Mouse (Mus musculus) c-Kit-positive CD71-negative TER-119-negative erythroid progenitor cells, embryonic 14.5 days (primary cell): ENCODE data around the gene Aff3.

Source experiments
- DNase-seq: peaks from one replicate; pipeline ENCODE4 v3.0.0-alpha.2; 2013; ENCODE audit warnings: low read depth

Gene Aff3

DNA sequence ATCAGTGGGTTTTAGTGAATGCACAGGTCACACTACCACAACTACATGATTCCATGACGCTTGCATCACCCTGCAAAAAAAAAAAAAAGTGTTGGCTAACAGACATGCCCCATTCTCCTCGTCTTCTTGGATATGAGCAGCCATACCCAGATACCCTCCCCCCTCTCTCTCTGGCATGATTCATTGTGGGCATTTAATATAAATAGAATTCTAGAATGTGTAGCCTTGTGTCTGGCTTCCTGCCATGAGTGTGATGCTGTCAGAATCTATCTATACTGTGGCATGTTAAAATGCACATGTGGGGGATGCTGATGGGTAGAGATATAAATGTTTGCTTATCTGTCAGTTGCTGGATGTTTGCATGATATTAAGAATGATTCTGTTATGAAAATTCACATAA is 499.1 kb downstream of the Aff3 start:
- no peak for DNase-seq

DNA sequence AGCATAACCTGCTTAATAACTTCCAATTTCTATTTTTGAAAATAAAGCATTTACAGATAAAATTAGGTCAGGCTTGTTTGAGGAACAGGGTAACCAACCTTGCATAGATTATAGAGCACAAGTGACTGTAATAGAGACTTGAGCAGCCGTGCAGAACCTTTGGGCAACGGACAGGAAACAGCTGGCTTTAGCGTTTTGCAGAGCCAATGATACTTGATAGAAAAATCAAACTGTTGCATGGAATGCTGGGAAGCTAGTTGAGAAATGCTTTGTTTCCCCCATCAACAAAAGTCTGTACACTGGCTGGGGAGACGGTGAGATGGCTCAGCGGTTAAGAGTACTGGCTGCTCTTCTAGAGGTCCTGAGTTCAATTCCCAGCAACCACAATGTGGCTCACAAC is 514.7 kb downstream of the Aff3 start:
- no peak for DNase-seq

DNA sequence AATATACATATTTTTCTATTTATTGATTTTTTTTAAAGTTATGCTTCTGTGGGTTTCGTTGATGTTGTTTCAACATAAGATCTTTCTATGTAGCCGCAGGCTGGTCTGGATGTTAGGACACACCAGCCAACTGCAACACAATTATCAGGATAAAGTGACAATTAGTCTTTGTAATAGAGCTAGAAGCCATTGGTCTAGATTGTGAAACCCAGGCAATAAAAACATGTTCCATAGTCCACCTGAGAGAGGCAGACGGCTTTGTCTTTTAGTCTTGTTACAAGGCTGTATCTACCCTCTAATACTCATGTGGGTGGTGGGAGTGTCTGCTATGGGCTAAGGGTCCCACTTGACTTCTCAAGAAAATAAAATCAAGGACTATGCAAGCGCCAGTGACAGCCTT is 518.7 kb downstream of the Aff3 start:
- no peak for DNase-seq

- DNase-seq: no peak
These were observed 523.4 kb downstream of the Aff3 start for GRCm38 (mm10) chr1:38141371-38141770.

DNA sequence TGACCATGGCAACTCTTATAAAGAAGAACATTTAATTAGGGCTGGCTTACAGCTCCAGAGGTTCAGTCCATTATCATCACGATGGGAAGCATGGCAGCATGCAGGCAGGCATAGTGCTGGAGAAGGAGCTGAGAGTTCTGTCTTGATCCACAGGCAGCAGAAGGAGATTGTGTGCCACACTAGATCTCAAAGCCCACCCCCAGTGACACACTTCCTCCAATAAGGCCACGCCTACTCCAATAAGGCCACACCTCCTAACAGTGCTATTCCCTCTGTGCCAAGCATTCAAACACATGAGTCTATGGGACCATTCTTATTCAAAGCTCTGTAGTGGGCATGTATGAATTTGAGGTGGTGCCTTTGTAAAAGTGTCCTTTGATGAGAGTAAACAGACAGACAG is 523.8 kb downstream of the Aff3 start:
- no peak for DNase-seq

DNA sequence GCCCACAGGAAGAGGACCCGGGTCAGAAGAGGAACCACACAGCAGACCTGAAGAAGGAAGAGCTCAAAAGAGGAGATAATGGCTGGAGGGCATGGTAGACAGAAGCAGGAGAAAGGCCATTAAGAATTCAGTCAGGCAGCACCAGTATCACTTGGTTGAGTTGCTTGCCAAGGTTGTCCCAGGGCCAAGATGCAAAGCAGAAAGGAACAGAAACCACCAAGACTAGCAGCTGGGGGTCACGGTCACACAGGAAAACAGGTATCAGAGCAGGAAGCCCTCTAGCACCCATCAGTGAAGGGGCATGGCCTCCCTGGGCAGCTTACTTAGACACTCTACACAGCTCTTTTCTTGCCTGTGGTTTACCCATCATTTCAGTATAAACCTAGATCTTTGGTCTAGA is 525.4 kb downstream of the Aff3 start:
- no peak for DNase-seq

- no peak for DNase-seq
These were observed 531.8 kb downstream of the Aff3 start for GRCm38 (mm10) chr1:38132942-38133341.

DNA sequence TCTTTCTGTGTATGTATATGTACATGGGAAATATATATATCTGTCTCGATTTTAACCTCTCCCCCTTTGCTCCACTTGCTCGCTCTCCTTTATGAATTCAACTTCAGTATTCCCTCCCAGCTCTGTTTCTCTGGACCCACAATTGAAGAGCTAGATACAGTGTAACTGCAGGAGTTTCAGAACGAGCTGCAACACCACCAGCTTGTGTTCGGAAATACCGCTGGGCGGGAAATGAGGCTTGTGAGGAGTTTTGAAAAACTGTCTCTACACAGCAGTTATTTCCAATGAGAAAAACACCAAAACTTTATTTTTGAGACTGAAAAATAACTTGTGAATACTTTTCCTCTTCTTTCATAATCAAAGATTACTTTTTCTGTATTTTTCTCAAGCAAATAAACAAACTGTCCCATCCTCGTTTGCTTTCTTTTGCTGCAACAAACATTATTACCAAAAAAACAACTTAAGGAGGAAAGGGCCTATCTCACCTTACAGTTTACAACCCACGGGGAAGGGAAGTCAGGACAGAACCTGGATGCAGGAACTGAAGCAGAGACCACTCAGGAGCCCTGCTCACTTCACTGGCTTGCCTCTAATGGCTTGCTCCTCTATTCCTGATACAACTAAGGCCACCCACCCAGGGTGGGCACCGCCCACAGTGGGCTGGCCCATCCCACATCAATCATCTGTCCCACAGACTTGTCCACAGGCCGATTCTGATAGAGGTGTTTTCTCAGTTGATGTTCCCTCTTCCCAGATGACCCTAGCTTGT is 533.9 kb downstream of the Aff3 start:
- no peak for DNase-seq

GRCm38 (mm10) chr1:38129501-38130267 is 535.1 kb downstream of the Aff3 start, which contains the start of gene Rev1:
TSS of gene Rev1 (minus strand) at chr1:38129801.
- DNase-seq: peak; percentile 67

DNA sequence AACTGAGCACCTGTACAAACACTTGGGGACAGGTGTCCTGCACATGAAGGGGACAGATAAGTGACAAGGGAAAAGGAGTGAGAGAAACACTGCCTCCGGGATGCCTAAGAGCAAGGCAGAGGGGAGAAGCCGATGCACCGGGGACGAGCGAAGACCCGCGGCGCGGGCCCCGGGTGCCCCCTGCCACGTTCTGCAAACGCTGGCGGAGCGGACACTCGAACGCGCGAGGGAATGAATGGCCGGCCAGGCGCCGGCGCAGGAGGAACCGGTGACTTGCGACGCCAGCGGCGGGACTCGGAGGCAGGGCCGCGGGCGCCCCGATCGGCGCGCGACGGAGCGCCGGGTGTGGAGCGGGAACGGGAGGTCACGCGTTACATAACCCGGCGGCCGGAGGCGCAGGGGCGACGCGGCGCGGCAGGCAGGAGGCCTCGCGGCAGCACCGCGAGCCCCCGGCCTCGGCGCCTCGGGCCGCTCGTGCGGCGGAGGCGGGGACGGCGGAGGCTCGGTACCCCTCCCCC is 535.8 kb downstream of the Aff3 start:
- no peak for DNase-seq
